Mouse (Mus musculus) c-Kit-positive CD71-negative TER-119-negative erythroid progenitor cells, embryonic 14.5 days (primary cell): ENCODE data around the gene Zkscan17.
A peak's percentile ranks its signal among the peaks of the same experiment; 100 is the strongest.
"Not testable (repeated sequence)": the region's sequence is repeated elsewhere in the genome, so short reads cannot be mapped to it uniquely, and the experiment has no call there.

Experiments
- DNase-seq: peaks from one replicate; pipeline ENCODE4 v3.0.0-alpha.2; 2013; ENCODE audit warnings: low read depth

The Zkscan17 gene

GRCm38 (mm10) chr11:59526472-59527080 lies at the start of gene Zkscan17:
Zkscan17 (minus strand) TSS chr11:59526751.
- DNase-seq = no peak

GRCm38 (mm10) chr11:59576135-59576534 lies 49.6 kb upstream of the Zkscan17 start, which contains the start of gene Olfr222:
Olfr222 (minus strand) TSS chr11:59576235.
- not testable (repeated sequence) for DNase-seq

- DNase-seq = no peak
These were observed 49.2 kb upstream of the Zkscan17 start for GRCm38 (mm10) chr11:59575726-59576125.

GRCm38 (mm10) chr11:59569306-59569705 lies 42.8 kb upstream of the Zkscan17 start:
- DNase-seq = peak; percentile 20

- DNase-seq = no peak
These were observed 36.3 kb upstream of the Zkscan17 start for GRCm38 (mm10) chr11:59562837-59563236.

GRCm38 (mm10) chr11:59562336-59562735 lies 35.8 kb upstream of the Zkscan17 start:
- DNase-seq = no peak

- no peak for DNase-seq
These were observed 34.4 kb upstream of the Zkscan17 start for GRCm38 (mm10) chr11:59560906-59561305.

- no peak for DNase-seq
These were observed 28.0 kb upstream of the Zkscan17 start for GRCm38 (mm10) chr11:59554535-59554934.

GRCm38 (mm10) chr11:59554127-59554526 lies 27.6 kb upstream of the Zkscan17 start:
- DNase-seq = no peak

- no peak for DNase-seq
These were observed 17.5 kb upstream of the Zkscan17 start for GRCm38 (mm10) chr11:59544005-59544404.

- no peak for DNase-seq
These were observed 16.8 kb upstream of the Zkscan17 start for GRCm38 (mm10) chr11:59543376-59543775.

- DNase-seq = no peak
These were observed 15.9 kb upstream of the Zkscan17 start for GRCm38 (mm10) chr11:59542442-59542841.

GRCm38 (mm10) chr11:59541324-59541723 lies 14.8 kb upstream of the Zkscan17 start, which contains the start of gene Nlrp3:
Nlrp3 (plus strand) TSS chr11:59541568.
- DNase-seq = no peak

- DNase-seq = no peak
These were observed 13.6 kb upstream of the Zkscan17 start for GRCm38 (mm10) chr11:59540123-59540522.

- DNase-seq = no peak
These were observed 11.8 kb upstream of the Zkscan17 start for GRCm38 (mm10) chr11:59538387-59538786.

GRCm38 (mm10) chr11:59537218-59538130 lies 10.9 kb upstream of the Zkscan17 start:
- no peak for DNase-seq

GRCm38 (mm10) chr11:59531562-59531961 lies 5.0 kb upstream of the Zkscan17 start:
- no peak for DNase-seq

- no peak for DNase-seq
These were observed 4.5 kb upstream of the Zkscan17 start for GRCm38 (mm10) chr11:59530870-59531535.

GRCm38 (mm10) chr11:59530221-59530620 lies 3.7 kb upstream of the Zkscan17 start:
- no peak for DNase-seq

GRCm38 (mm10) chr11:59525237-59525636 lies 1.3 kb downstream of the Zkscan17 start:
- peak; percentile 76 for DNase-seq

- DNase-seq = no peak
These were observed 2.4 kb downstream of the Zkscan17 start for GRCm38 (mm10) chr11:59524150-59524549.

GRCm38 (mm10) chr11:59519741-59520495 lies 6.6 kb downstream of the Zkscan17 start:
- no peak for DNase-seq
